ENCODE assay signal across 28 mouse cellular contexts in genomic region chr4:134617779-134618178, GRCm38 (mm10).
DNase-seq lines count a peak whose midpoint lies in the region; ATAC-seq lines count a peak whose summit lies in the region.
"Had no signal": no experiment of that assay in that cellular context is flagged by ENCODE, and none has a peak within 500 bp of the region (broad histone marks: within the 10 kb centered on the region; RNA-seq: fewer than 3 reads in every experiment).

No protein-coding gene starts in this region.

- 78% methylated on average over 4 of the region's 4 CpGs for WGBS in embryonic facial prominence, embryonic 14.5 days
- WGBS in embryonic facial prominence, embryonic 10.5 days = 80% methylated on average over 4 of the region's 4 CpGs
- 57% methylated on average over 4 of the region's 4 CpGs for WGBS in heart, embryonic 13.5 days
- WGBS in midbrain, embryonic 10.5 days = 84% methylated on average over 4 of the region's 4 CpGs
- WGBS in midbrain, embryonic 13.5 days = 71% methylated on average over 4 of the region's 4 CpGs

- no peak overlapping the region for H3K4me3 ChIP-seq in embryonic facial prominence, embryonic 14.5 days (ENCODE audit: low read depth, low read length)
- H3K4me3 ChIP-seq in embryonic facial prominence, embryonic 10.5 days = no peak overlapping the region
- H3K4me3 ChIP-seq in heart, embryonic 13.5 days = no peak overlapping the region
- H3K4me3 ChIP-seq in midbrain, embryonic 10.5 days = no peak overlapping the region
- no peak overlapping the region for H3K4me3 ChIP-seq in midbrain, embryonic 13.5 days (replicated peaks)
- H3K4me3 ChIP-seq: heart, adult 2 months; hindbrain, embryonic 12.5 days; liver, embryonic 15.5 days; midbrain, embryonic 12.5 days had no signal

- H3K27me3 ChIP-seq in embryonic facial prominence, embryonic 14.5 days (replicated peaks; ENCODE audit: control insufficient read depth, insufficient read depth, low read length) = no peaks in the 10 kb centered on the region
- no peaks in the 10 kb centered on the region for H3K27me3 ChIP-seq in embryonic facial prominence, embryonic 10.5 days (replicated peaks; ENCODE audit: low read depth, poor library complexity, severe bottlenecking)
- no peaks in the 10 kb centered on the region for H3K27me3 ChIP-seq in heart, embryonic 13.5 days (replicated peaks)
- no peaks in the 10 kb centered on the region for H3K27me3 ChIP-seq in midbrain, embryonic 10.5 days (ENCODE audit: low read depth, poor library complexity, severe bottlenecking)
- H3K27me3 ChIP-seq in midbrain, embryonic 13.5 days = 0 out of 2 replicates have a peak, but pooled peaks cover 2% of the 10 kb centered on the region
- H3K27me3 ChIP-seq: liver, embryonic 15.5 days; midbrain, embryonic 12.5 days; Patski had no signal

- H3K4me2 ChIP-seq in embryonic facial prominence, embryonic 14.5 days (ENCODE audit: low read depth, low read length) = no peak overlapping the region
- H3K4me2 ChIP-seq in heart, embryonic 13.5 days = no peak overlapping the region
- H3K4me2 ChIP-seq in midbrain, embryonic 13.5 days (replicated peaks) = no peak overlapping the region
- H3K4me2 ChIP-seq: hindbrain, embryonic 12.5 days; liver, embryonic 15.5 days; lung, embryonic 14.5 days; midbrain, embryonic 12.5 days had no signal

- intact Hi-C loops in heart, postnatal 10 days (cut with DNase I) = no loop called here
- intact Hi-C loops in gastrocnemius, postnatal 36 days (cut with DNase I) = no loop called here

- H3K27ac ChIP-seq in embryonic facial prominence, embryonic 14.5 days (replicated peaks; ENCODE audit: low read depth, low read length) = no peak overlapping the region
- no peak overlapping the region for H3K27ac ChIP-seq in embryonic facial prominence, embryonic 10.5 days (replicated peaks)
- H3K27ac ChIP-seq in heart, embryonic 13.5 days (replicated peaks) = peak overlapping the region; percentile 25
- H3K27ac ChIP-seq in midbrain, embryonic 10.5 days (replicated peaks) = 0 out of 2 replicates have a peak overlapping the region, but pooled peaks have one; percentile 46
- H3K27ac ChIP-seq in midbrain, embryonic 13.5 days = no peak overlapping the region
- H3K27ac ChIP-seq: heart, adult 2 months; hindbrain, embryonic 12.5 days; kidney, postnatal 0 days; liver, embryonic 15.5 days; midbrain, embryonic 12.5 days had no signal

- no peaks in the 10 kb centered on the region for H3K36me3 ChIP-seq in embryonic facial prominence, embryonic 14.5 days (ENCODE audit: control insufficient read depth, insufficient read depth, low read length)
- no peaks in the 10 kb centered on the region for H3K36me3 ChIP-seq in embryonic facial prominence, embryonic 10.5 days (replicated peaks)
- no peaks in the 10 kb centered on the region for H3K36me3 ChIP-seq in heart, embryonic 13.5 days
- H3K36me3 ChIP-seq in midbrain, embryonic 10.5 days = no peaks in the 10 kb centered on the region
- H3K36me3 ChIP-seq in midbrain, embryonic 13.5 days = no peaks in the 10 kb centered on the region
- H3K36me3 ChIP-seq: hindbrain, embryonic 12.5 days; liver, embryonic 15.5 days; midbrain, embryonic 12.5 days had no signal

- H3K4me1 ChIP-seq in embryonic facial prominence, embryonic 14.5 days (ENCODE audit: control insufficient read depth, insufficient read depth, low read length) = no peaks in the 10 kb centered on the region
- peaks cover 17% of the 10 kb centered on the region for H3K4me1 ChIP-seq in embryonic facial prominence, embryonic 10.5 days
- H3K4me1 ChIP-seq in heart, embryonic 13.5 days = peaks cover 14% of the 10 kb centered on the region
- H3K4me1 ChIP-seq in midbrain, embryonic 10.5 days = peaks cover 49% of the 10 kb centered on the region
- peaks cover 30% of the 10 kb centered on the region for H3K4me1 ChIP-seq in midbrain, embryonic 13.5 days (replicated peaks)
- H3K4me1 ChIP-seq: liver, embryonic 15.5 days had no signal

- no peaks in the 10 kb centered on the region for H3K9me3 ChIP-seq in embryonic facial prominence, embryonic 14.5 days (ENCODE audit: control insufficient read depth, low read length)
- no peaks in the 10 kb centered on the region for H3K9me3 ChIP-seq in embryonic facial prominence, embryonic 10.5 days
- H3K9me3 ChIP-seq in heart, embryonic 13.5 days = no peaks in the 10 kb centered on the region
- no peaks in the 10 kb centered on the region for H3K9me3 ChIP-seq in midbrain, embryonic 10.5 days (replicated peaks)
- no peaks in the 10 kb centered on the region for H3K9me3 ChIP-seq in midbrain, embryonic 13.5 days
- H3K9me3 ChIP-seq: hindbrain, embryonic 12.5 days; liver, embryonic 15.5 days; midbrain, embryonic 12.5 days had no signal

- ATAC-seq in embryonic facial prominence, embryonic 14.5 days (ENCODE audit: low read depth) = 0 out of 2 replicates have a peak, but pooled peaks have one; percentile 38
- no peak for ATAC-seq in heart, embryonic 13.5 days (ENCODE audit: extremely low read depth, insufficient number of reproducible peaks, low FRiP score, low TSS enrichment)
- ATAC-seq in midbrain, embryonic 13.5 days = no peak
- ATAC-seq: intestine, embryonic 16.5 days; Patski had no signal

- H3K9ac ChIP-seq in embryonic facial prominence, embryonic 14.5 days (ENCODE audit: low read depth, low read length) = no peak overlapping the region
- H3K9ac ChIP-seq in heart, embryonic 13.5 days = no peak overlapping the region
- no peak overlapping the region for H3K9ac ChIP-seq in midbrain, embryonic 13.5 days (replicated peaks)
- H3K9ac ChIP-seq: hindbrain, embryonic 12.5 days; liver, embryonic 15.5 days; lung, embryonic 14.5 days; midbrain, embryonic 12.5 days had no signal

- peak; percentile 68 for DNase-seq in embryonic facial prominence, embryonic 14.5 days (ENCODE audit: low spot score)
- DNase-seq in embryonic facial prominence, embryonic 10.5 days (ENCODE audit: low spot score) = no peak
- DNase-seq in heart, postnatal 10 days = no peak
- DNase-seq in midbrain, embryonic 10.5 days (ENCODE audit: low spot score) = no peak
- DNase-seq in retina, embryonic 14.5 days (ENCODE audit: low spot score) = no peak
- DNase-seq in gastrocnemius, postnatal 36 days = no peak
- DNase-seq: adrenal gland, postnatal 10 days; cerebellum, adult 11-12 months; cerebellum, adult 9-11 months; gastrocnemius, postnatal 14 days; heart, adult 2 months; heart, postnatal 14 days; kidney, adult 8-10 months; kidney, postnatal 4 days; lung, embryonic 14.5 days; lung, postnatal 14 days; retina, postnatal 1 day; right cerebral cortex, postnatal 25 days; spleen, adult 18-20 months; thymus, postnatal 14 days had no signal

Comparison
In these comparisons a context has a peak if more than half of its experiments do, and no peak if none do; other contexts are left out.
1. H3K27ac ChIP-seq: peak in heart, embryonic 13.5 days (single experiment) and midbrain, embryonic 10.5 days (single experiment); none in embryonic facial prominence, embryonic 14.5 days (single experiment), embryonic facial prominence, embryonic 10.5 days (single experiment) and midbrain, embryonic 13.5 days (single experiment).